In the genomic region with DNA sequence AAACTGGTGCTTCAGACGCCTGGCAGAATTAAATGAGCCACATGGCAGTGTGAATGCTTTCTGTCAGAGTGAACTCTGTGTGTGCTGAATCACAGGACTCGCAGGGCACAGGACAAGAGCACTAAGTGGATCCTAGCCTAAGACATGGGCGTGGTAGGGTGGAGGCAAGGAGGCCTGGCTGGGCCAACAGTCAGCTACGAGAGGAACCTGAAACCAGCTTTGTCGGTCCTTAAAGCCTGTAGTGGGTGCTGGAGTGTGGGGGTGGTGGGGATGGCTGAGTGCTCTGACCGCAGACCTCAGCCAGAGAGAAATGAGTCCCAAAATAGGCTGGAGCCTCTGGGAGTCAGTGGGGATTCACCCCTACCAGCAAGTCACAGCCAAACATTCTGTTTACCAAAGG, we compare ENCODE assay signal across 9 mouse cellular contexts. TPM values are rescaled to one million over a fixed set of nuclear protein-coding genes. Genes with fewer than 3 reads are reported as not detected.
DNase-seq lines count a peak whose midpoint lies in the region; ATAC-seq and TF ChIP-seq lines count a peak whose summit lies in the region.
"Had no signal": no experiment of that assay in that cellular context is flagged by ENCODE, and none has a peak within 500 bp of the region (broad histone marks: within the 10 kb centered on the region; RNA-seq: fewer than 3 reads in every experiment).

No protein-coding gene starts in this region.

- H3K27ac ChIP-seq in midbrain, embryonic 11.5 days (ENCODE audit: low read depth, low read length), result no peak overlapping the region
- no peak overlapping the region for H3K27ac ChIP-seq in midbrain, embryonic 10.5 days (replicated peaks)
- 0 out of 2 replicates have a peak overlapping the region, but pooled peaks have one; percentile 4 for H3K27ac ChIP-seq in embryonic facial prominence, embryonic 10.5 days (replicated peaks)
- H3K27ac ChIP-seq in stomach, postnatal 0 days (replicated peaks), result no peak overlapping the region
- no peak overlapping the region for H3K27ac ChIP-seq in intestine, embryonic 15.5 days

- no peak for ATAC-seq in midbrain, embryonic 11.5 days (ENCODE audit: low FRiP score)
- ATAC-seq in stomach, postnatal 0 days (ENCODE audit: low FRiP score, low TSS enrichment), result peak; percentile 25; the same call in 1 of the 2 replicates
- ATAC-seq in intestine, embryonic 15.5 days, result no peak

- peaks cover 7% of the 10 kb centered on the region for H3K4me1 ChIP-seq in midbrain, embryonic 11.5 days (ENCODE audit: control insufficient read depth, insufficient read depth, low read length)
- H3K4me1 ChIP-seq in midbrain, embryonic 10.5 days, result peaks cover 48% of the 10 kb centered on the region
- H3K4me1 ChIP-seq in embryonic facial prominence, embryonic 10.5 days, result peaks cover 46% of the 10 kb centered on the region
- H3K4me1 ChIP-seq in stomach, postnatal 0 days (replicated peaks; ENCODE audit: control insufficient read depth, insufficient read depth), result 0 out of 2 replicates have a peak, but pooled peaks cover 4% of the 10 kb centered on the region
- H3K4me1 ChIP-seq in intestine, embryonic 15.5 days (replicated peaks), result peaks cover 34% of the 10 kb centered on the region

- no peak overlapping the region for H3K4me3 ChIP-seq in midbrain, embryonic 11.5 days (ENCODE audit: low read depth, low read length)
- H3K4me3 ChIP-seq in midbrain, embryonic 10.5 days, result no peak overlapping the region
- no peak overlapping the region for H3K4me3 ChIP-seq in embryonic facial prominence, embryonic 10.5 days
- H3K4me3 ChIP-seq in stomach, postnatal 0 days (ENCODE audit: low read depth, low read length), result no peak overlapping the region
- no peak overlapping the region for H3K4me3 ChIP-seq in intestine, embryonic 15.5 days (replicated peaks)

- DNase-seq in midbrain, embryonic 11.5 days (ENCODE audit: low spot score, missing footprints), result peak; percentile 65
- DNase-seq in midbrain, embryonic 10.5 days (ENCODE audit: low spot score), result no peak
- DNase-seq in embryonic facial prominence, embryonic 10.5 days (ENCODE audit: low spot score), result no peak
- peak; percentile 50 for DNase-seq in lung, postnatal 10 days
- DNase-seq in stomach, postnatal 0 days (ENCODE audit: low spot score), result no peak
- DNase-seq in retina, embryonic 14.5 days (ENCODE audit: low spot score), result no peak
- DNase-seq: cerebellum, postnatal 14 days; kidney, postnatal 14 days had no signal

- H3K27me3 ChIP-seq in midbrain, embryonic 11.5 days (ENCODE audit: control insufficient read depth, insufficient read depth, low read length), result no peaks in the 10 kb centered on the region
- no peaks in the 10 kb centered on the region for H3K27me3 ChIP-seq in midbrain, embryonic 10.5 days (ENCODE audit: low read depth, poor library complexity, severe bottlenecking)
- no peaks in the 10 kb centered on the region for H3K27me3 ChIP-seq in embryonic facial prominence, embryonic 10.5 days (replicated peaks; ENCODE audit: low read depth, poor library complexity, severe bottlenecking)
- no peaks in the 10 kb centered on the region for H3K27me3 ChIP-seq in stomach, postnatal 0 days (ENCODE audit: control insufficient read depth, insufficient read depth, low read length)
- H3K27me3 ChIP-seq in intestine, embryonic 15.5 days (replicated peaks), result no peaks in the 10 kb centered on the region

- H3K36me3 ChIP-seq in midbrain, embryonic 11.5 days (ENCODE audit: control insufficient read depth, insufficient read depth, low read length), result no peaks in the 10 kb centered on the region
- H3K36me3 ChIP-seq in midbrain, embryonic 10.5 days, result no peaks in the 10 kb centered on the region
- no peaks in the 10 kb centered on the region for H3K36me3 ChIP-seq in embryonic facial prominence, embryonic 10.5 days (replicated peaks)
- H3K36me3 ChIP-seq in stomach, postnatal 0 days (ENCODE audit: control insufficient read depth, insufficient read depth, low read length), result no peaks in the 10 kb centered on the region
- H3K36me3 ChIP-seq in intestine, embryonic 15.5 days, result no peaks in the 10 kb centered on the region

- no peaks in the 10 kb centered on the region for H3K9me3 ChIP-seq in midbrain, embryonic 11.5 days (ENCODE audit: control insufficient read depth, low read length)
- H3K9me3 ChIP-seq in midbrain, embryonic 10.5 days (replicated peaks), result no peaks in the 10 kb centered on the region
- no peaks in the 10 kb centered on the region for H3K9me3 ChIP-seq in embryonic facial prominence, embryonic 10.5 days
- no peaks in the 10 kb centered on the region for H3K9me3 ChIP-seq in stomach, postnatal 0 days (ENCODE audit: control insufficient read depth, low read length)
- H3K9me3 ChIP-seq in intestine, embryonic 15.5 days, result no peaks in the 10 kb centered on the region

- whole genome bisulfite sequencing in midbrain, embryonic 11.5 days, result 55% methylated on average over 6 of the region's 6 CpGs
- WGBS in midbrain, embryonic 10.5 days, result 61% methylated on average over 6 of the region's 6 CpGs
- WGBS in embryonic facial prominence, embryonic 10.5 days, result 52% methylated on average over 6 of the region's 6 CpGs
- WGBS in stomach, postnatal 0 days, result 31% methylated on average over 6 of the region's 6 CpGs
- 40% methylated on average over 6 of the region's 6 CpGs for WGBS in intestine, embryonic 15.5 days

- H3K4me2 ChIP-seq in midbrain, embryonic 11.5 days, result no peak overlapping the region
- no peak overlapping the region for H3K4me2 ChIP-seq in stomach, postnatal 0 days (replicated peaks; ENCODE audit: low read depth)
- no peak overlapping the region for H3K4me2 ChIP-seq in intestine, embryonic 15.5 days (replicated peaks)

- no peak for TF ChIP-seq EP300 in stomach, postnatal 0 days (optimal IDR thresholded peaks at IDR 0.05)

- H3K9ac ChIP-seq in midbrain, embryonic 11.5 days (ENCODE audit: low read length), result no peak overlapping the region
- no peak overlapping the region for H3K9ac ChIP-seq in stomach, postnatal 0 days (ENCODE audit: low read length)
- H3K9ac ChIP-seq in intestine, embryonic 15.5 days, result no peak overlapping the region

- TF ChIP-seq CTCF in stomach, postnatal 0 days (IDR thresholded peaks at IDR 0.05; ENCODE audit: low read depth), result no peak

RNA-seq across cellular contexts. Expression of a gene that starts 12.6 kb away (rescaled TPM):
- 17.0 and 18.8 TPM in 2 replicates for polyA plus RNA-seq in midbrain, embryonic 11.5 days (2014; fragmentation: Nextera tagmentation; extraction: Ambion mirVana)
- 21.8 and 25.9 TPM in 2 replicates for polyA plus RNA-seq in midbrain, embryonic 10.5 days (2016; fragmentation: Nextera tagmentation; extraction: Ambion mirVana)
- 30.1 and 33.8 TPM in 2 replicates for polyA plus RNA-seq in embryonic facial prominence, embryonic 10.5 days (2016; fragmentation: Nextera tagmentation; extraction: Ambion mirVana)
- 35.3 and 37.3 TPM in 2 replicates for polyA plus RNA-seq in stomach, postnatal 0 days (2015; fragmentation: Nextera tagmentation; extraction: Ambion mirVana)
- polyA plus RNA-seq in intestine, embryonic 15.5 days (2015; fragmentation: Nextera tagmentation; extraction: Ambion mirVana), result 36.8 and 38.5 TPM in 2 replicates

Comparison
In these comparisons a context has a peak if more than half of its experiments do, and no peak if none do; other contexts are left out.
1. DNase-seq: peak in midbrain, embryonic 11.5 days (single experiment) and lung, postnatal 10 days (single experiment); none in midbrain, embryonic 10.5 days (single experiment), embryonic facial prominence, embryonic 10.5 days (single experiment), stomach, postnatal 0 days (single experiment) and retina, embryonic 14.5 days (single experiment).